Mouse (Mus musculus) testis, adult 2 months (tissue): ENCODE measurements around the gene Jag2.

Experiments used
- CTCF ChIP-seq: fragments of 200-500 bp; IDR thresholded peaks from 2 replicates; pipeline ENCODE4 v1.5.1; 2012; ENCODE audit warnings: low read depth, mild to moderate bottlenecking, inconsistent platforms, low read length, moderate library complexity; ENCODE audit not compliant: control insufficient read depth, insufficient read depth, insufficient replicate concordance
- POLR2A ChIP-seq: fragments of 200-500 bp; IDR thresholded peaks from 2 replicates; pipeline ENCODE4 v1.6.1; 2012; ENCODE audit warnings: low read depth, mild to moderate bottlenecking, inconsistent platforms, low read length, moderate library complexity; ENCODE audit not compliant: control insufficient read depth

DNA sequence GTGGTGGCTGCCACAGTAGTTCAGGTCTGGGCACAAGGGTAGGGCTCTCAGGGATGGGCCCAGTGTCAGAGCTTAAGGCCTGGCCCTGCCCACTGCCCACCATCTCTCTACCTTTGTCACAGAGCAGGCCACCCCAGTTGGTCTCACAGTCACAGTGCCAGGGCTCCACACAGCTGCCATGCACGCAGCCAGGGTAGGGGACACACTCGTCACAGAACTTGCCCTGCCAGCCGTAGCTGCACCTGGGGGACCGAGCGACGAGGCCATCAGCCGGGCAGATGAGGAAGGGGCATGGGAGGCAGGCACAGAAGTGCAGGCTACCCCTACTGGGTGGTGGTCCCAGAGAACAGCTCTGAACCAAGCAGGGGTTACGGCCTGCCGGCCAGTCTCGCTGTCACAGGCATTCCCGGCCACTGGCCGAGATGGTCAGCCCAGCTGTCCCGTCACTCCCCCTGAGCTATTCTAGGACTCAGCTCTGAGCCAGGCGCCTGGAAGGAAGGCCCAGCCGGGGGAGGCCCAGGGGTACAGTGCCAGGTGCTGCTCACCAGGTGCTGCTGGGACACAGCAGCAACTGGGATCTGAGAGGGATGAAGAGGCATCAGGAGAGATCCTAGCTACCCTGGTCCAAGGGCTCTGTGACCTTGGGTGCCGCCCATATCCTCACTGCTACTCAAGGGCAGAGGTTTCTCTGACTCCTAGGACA is 12.7 kb downstream of the Jag2 start:
- TF ChIP-seq POLR2A (no peak), CTCF (no peak)
